Mouse (Mus musculus) layer of hippocampus, postnatal 10 days (tissue): ENCODE data around the gene Wdr44. TPM values are rescaled to one million over a fixed set of nuclear protein-coding genes. Genes with fewer than 3 reads are reported as not detected.
"Not testable (repeated sequence)": the region's sequence is repeated elsewhere in the genome, so short reads cannot be mapped to it uniquely, and the experiment has no call there.

Experiments used
- DNase-seq, 2 experiments: peaks; one replicate each; pipeline ENCODE4 v3.0.0; 2021; ENCODE audit warnings: low spot score in 2 of 2
- total RNA-seq, 2 experiments: library from RNA; stranded (reverse); gene quantifications; 2 replicates each; pipeline ENCODE4 v1.2.3; 2021

Gene Wdr44
- total RNA-seq, 2 experiments from 2014 or later: 20.2 to 22.4 TPM

GRCm38 (mm10) chrX:23823398-23824023 is 130.7 kb downstream of the Wdr44 start:
- DNase-seq: no peak

GRCm38 (mm10) chrX:23833784-23834183 is 140.9 kb downstream of the Wdr44 start:
- DNase-seq: not testable (repeated sequence)

GRCm38 (mm10) chrX:23840921-23841320 is 148.1 kb downstream of the Wdr44 start:
- no peak for DNase-seq

Other genes with a start within 250 kb of the Wdr44 start
- not detected for gene Gm4907, start 189.5 kb downstream of the Wdr44 start, total RNA-seq